In the genomic region with DNA sequence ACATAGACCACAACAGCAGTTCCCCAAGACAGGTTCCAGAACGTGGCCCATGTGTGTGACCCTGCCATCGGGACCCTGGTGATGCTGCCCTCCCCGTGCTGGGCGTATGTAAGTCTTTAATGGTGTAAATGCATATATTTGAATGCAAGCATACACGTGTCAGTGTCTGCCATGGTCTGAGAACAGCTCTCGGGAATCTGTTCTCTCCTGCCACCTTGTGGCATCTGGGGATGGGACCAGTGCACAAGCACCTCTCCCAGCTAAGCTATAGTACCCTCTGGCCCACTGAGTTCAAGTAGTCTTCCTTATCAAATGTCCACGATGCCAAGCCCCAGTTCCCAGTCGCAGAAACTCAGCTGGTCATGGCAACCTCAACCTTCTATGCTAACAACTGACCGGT, we compare ENCODE assay signal across 8 mouse cellular contexts. TPM values are rescaled to one million over a fixed set of nuclear protein-coding genes. Genes with fewer than 3 reads are reported as not detected.
DNase-seq lines count a peak whose midpoint lies in the region; ATAC-seq and TF ChIP-seq lines count a peak whose summit lies in the region.

No protein-coding gene starts in this region.

- ATAC-seq in embryonic facial prominence, embryonic 11.5 days (replicated peaks; ENCODE audit: insufficient number of reproducible peaks, low FRiP score, low TSS enrichment, low read depth), result 0 out of 2 replicates have a peak, but pooled peaks have one; percentile 49
- peak; percentile 63 to 65; a peak in 3 of 4 replicates for ATAC-seq in hematopoietic stem cell, adult 5-6 weeks (replicated peaks in 1 of 2; ENCODE audit: insufficient read depth in 1 of 2, low FRiP score in 2 of 2, low TSS enrichment in 1 of 2, low read depth in 1 of 2, poor library complexity in 2 of 2, severe bottlenecking in 2 of 2)
- peak; percentile 86 for ATAC-seq in megakaryocyte-erythroid progenitor cell, adult 5-6 weeks (replicated peaks; ENCODE audit: low FRiP score, low TSS enrichment, poor library complexity, severe bottlenecking)

- no peaks in the 10 kb centered on the region for H3K9me3 ChIP-seq in embryonic facial prominence, embryonic 11.5 days (replicated peaks; ENCODE audit: control insufficient read depth, low read length)

- H3K9ac ChIP-seq in embryonic facial prominence, embryonic 11.5 days (replicated peaks; ENCODE audit: low read length), result no peak overlapping the region; the same call in 1 of the 2 replicates

- peak; percentile 73 for TF ChIP-seq CTCF in gastrocnemius, adult 2 months (IDR thresholded peaks at IDR 0.05)

- DNase-seq in gastrocnemius, adult 2 months, result peak; percentile 66
- no peak for DNase-seq in gastrocnemius, postnatal 25 days
- peak; percentile 79 for DNase-seq in adrenal gland, postnatal 14 days
- peak; percentile 74 for DNase-seq in embryonic facial prominence, embryonic 11.5 days (ENCODE audit: low spot score)
- DNase-seq in layer of hippocampus, postnatal 10 days (ENCODE audit: low spot score in 2 of 2), result peak; percentile 72 to 80
- peak; percentile 8 for DNase-seq in spleen, adult 12 weeks (ENCODE audit: low spot score)

- intact Hi-C loops in gastrocnemius, adult 2 months (cut with DNase I), result loop anchor here (2.0 kb wide), 2 partner anchors 52 to 72 kb away; no protein-coding TSS in a partner anchor

- H3K36me3 ChIP-seq in embryonic facial prominence, embryonic 11.5 days (replicated peaks; ENCODE audit: control insufficient read depth, insufficient read depth, low read depth, low read length), result peaks cover 7% of the 10 kb centered on the region

- WGBS in embryonic facial prominence, embryonic 11.5 days, result 47% methylated on average over 9 of the region's 9 CpGs

- H3K27me3 ChIP-seq in embryonic facial prominence, embryonic 11.5 days (ENCODE audit: control insufficient read depth, insufficient read depth, low read length), result no peaks in the 10 kb centered on the region

- no peaks in the 10 kb centered on the region for H3K4me1 ChIP-seq in embryonic facial prominence, embryonic 11.5 days (ENCODE audit: control insufficient read depth, insufficient read depth, low read length)

- H3K4me3 ChIP-seq in gastrocnemius, adult 2 months, result no peak overlapping the region
- no peak overlapping the region for H3K4me3 ChIP-seq in embryonic facial prominence, embryonic 11.5 days (ENCODE audit: low read depth, low read length)

- H3K4me2 ChIP-seq in embryonic facial prominence, embryonic 11.5 days (ENCODE audit: low read depth, low read length), result no peak overlapping the region

- H3K27ac ChIP-seq in gastrocnemius, adult 2 months, result no peak overlapping the region
- H3K27ac ChIP-seq in embryonic facial prominence, embryonic 11.5 days (replicated peaks; ENCODE audit: low read depth, low read length), result no peak overlapping the region

RNA-seq across cellular contexts. Expression of gene Fbrsl1, which starts 19.3 kb away (rescaled TPM):
- 10 to 100 TPM; 32.7 to 36.8 TPM for total RNA-seq in gastrocnemius, adult 2 months (2021)
- 10 to 100 TPM; 23.6 to 32.1 TPM for total RNA-seq in gastrocnemius, postnatal 25 days (2021)
- total RNA-seq in adrenal gland, postnatal 14 days (2021), result 74.4 and 78.0 TPM in 2 replicates
- 14.5 and 17.1 TPM in 2 replicates for polyA plus RNA-seq in embryonic facial prominence, embryonic 11.5 days (2014; fragmentation: Nextera tagmentation; extraction: Ambion mirVana)
- 16.8 and 20.1 TPM in 2 replicates for total RNA-seq in hematopoietic stem cell, adult 5-6 weeks (2017)
- total RNA-seq in layer of hippocampus, postnatal 10 days (2021), result 10 to 100 TPM; 82.5 to 90.6 TPM
- total RNA-seq in megakaryocyte-erythroid progenitor cell, adult 5-6 weeks (2014; fragmentation: Nextera tagmentation), result 32.2 and 37.6 TPM in 2 replicates
- total RNA-seq in megakaryocyte-erythroid progenitor cell, adult 5-6 weeks (2017), result 3.1 and 9.8 TPM in 2 replicates
